Mouse (Mus musculus) olfactory bulb, adult 2 months (tissue): ENCODE results near the gene Ttc28. TPM values are rescaled to one million over a fixed set of nuclear protein-coding genes. Genes with fewer than 3 reads are reported as not detected.

ENCODE experiments used
- H3K27ac ChIP-seq: fragments of 200-500 bp; 2 replicates; pipeline ENCODE4 v1.5.1; 2012; ENCODE audit warnings: low read depth, low read length; ENCODE audit not compliant: insufficient read depth
- H3K4me1 ChIP-seq: fragments of 200-500 bp; 2 replicates; pipeline ENCODE4 v1.6.1; 2012; ENCODE audit warnings: low read length; ENCODE audit not compliant: control insufficient read depth, insufficient read depth
- H3K4me3 ChIP-seq: fragments of 200-500 bp; 2 replicates; pipeline ENCODE4 v1.5.1; 2012; ENCODE audit warnings: mild to moderate bottlenecking, low read depth, low read length, moderate library complexity; ENCODE audit not compliant: insufficient read depth
- CTCF ChIP-seq: fragments of 200-500 bp; IDR thresholded peaks from 2 replicates; pipeline ENCODE4 v1.5.1; 2012; ENCODE audit warnings: low read depth, mild to moderate bottlenecking, low read length, moderate library complexity; ENCODE audit not compliant: insufficient read depth
- POLR2A ChIP-seq: fragments of 200-500 bp; IDR thresholded peaks from 2 replicates; pipeline ENCODE4 v1.6.1; 2012; ENCODE audit warnings: mild to moderate bottlenecking, low read depth, low read length, moderate library complexity; ENCODE audit not compliant: insufficient read depth
- WGBS: fragments of 180-500 bp; shearing (Covaris S2); methylation state at CpG from one replicate; pipeline ENCODE4 v1.1.7; 2018; 5-methylcytosine and 5-hydroxymethylcytosine counted together
- polyA plus RNA-seq: library from polyadenylated mRNA; stranded (reverse); fragments of >200 nt; gene quantifications from 2 replicates; pipeline ENCODE4 v1.2.4, GENCODE M21; 2012; ENCODE audit warnings: low replicate concordance; ENCODE audit not compliant: missing spikeins, insufficient read depth, insufficient read length

Gene Ttc28
- polyA plus RNA-seq, 1 experiment = not detected

DNA sequence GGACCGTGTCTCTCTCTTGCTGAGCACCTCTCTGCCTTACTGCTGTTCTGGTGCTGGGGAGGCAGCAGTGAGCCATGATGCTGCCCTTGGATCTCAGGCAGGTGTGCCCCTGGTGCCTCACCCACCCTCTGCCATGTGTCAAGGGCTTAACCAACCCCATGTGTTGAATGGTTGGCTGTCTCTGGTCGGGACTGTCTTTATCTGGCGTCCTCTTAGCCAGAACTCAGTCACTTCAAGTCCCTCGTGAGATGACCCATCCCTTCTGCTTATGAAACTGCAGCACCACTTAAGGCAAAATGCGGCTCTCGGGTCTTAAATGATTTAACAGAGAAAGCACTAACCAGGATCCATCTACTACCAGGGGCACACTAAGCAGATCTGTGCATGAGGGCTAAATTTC is 283.3 kb downstream of the Ttc28 start:
- Histone ChIP-seq H3K4me1 (peaks cover 16% of the 10 kb centered on the region), H3K4me3 (no peak overlapping the region), H3K27ac (no peak overlapping the region)
- TF ChIP-seq POLR2A (no peak), CTCF (no peak)
- 91% methylated on average over 6 of the region's 6 CpGs for WGBS

DNA sequence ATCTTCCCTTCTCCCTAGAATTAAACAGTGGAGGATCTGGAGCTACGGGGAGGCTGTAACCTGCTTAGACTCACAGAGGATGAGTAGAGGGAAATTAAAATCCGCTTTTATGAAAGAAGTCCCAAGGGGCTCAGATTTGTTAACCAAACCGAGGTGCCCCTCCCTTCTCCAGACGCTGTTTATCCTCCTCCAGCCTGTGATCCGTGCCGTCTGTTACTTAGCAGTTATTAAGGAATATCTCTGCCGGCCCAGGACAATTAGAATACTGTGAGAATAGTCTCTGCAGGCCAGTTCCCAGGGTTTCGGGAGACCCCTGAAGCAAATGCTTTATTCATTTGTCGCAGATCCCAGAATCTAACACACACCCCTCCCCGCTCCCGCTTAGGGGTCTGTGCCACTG is 283.8 kb downstream of the Ttc28 start:
- no peak overlapping the region for H3K4me3 ChIP-seq
- H3K27ac ChIP-seq = no peak overlapping the region
- 76% methylated on average over 11 of the region's 11 CpGs for WGBS
- TF ChIP-seq POLR2A = no peak
- TF ChIP-seq CTCF = no peak
- peaks cover 16% of the 10 kb centered on the region for H3K4me1 ChIP-seq

DNA sequence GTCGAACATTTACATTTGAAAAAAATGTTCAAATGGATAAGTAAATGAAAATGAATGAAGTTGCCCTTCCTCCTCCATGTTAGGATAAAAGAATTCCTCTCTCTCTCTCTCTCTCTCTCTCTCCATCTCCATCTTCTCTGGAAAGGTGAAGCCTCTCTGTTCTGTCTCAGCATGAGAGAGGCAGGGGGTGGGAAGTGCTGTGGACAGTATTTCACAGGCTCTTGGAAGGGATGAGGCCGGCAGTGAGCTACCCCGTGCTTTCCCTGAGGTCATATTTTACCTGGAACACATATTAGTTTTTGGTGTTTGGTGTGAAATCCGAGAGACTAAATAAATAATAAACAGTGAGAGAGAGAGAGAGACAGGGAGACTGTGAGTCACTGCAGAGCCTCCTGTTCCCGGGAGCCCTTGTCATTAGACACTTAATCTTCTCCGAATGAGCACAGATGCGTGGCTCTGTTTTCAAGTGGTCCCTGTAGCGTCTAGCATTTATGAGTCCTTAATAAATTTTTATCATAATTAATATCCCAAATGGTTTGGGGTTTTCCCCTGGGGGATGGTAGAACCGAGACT is 284.8 kb downstream of the Ttc28 start:
- Histone ChIP-seq H3K4me3 (no peak overlapping the region), H3K27ac (no peak overlapping the region)
- 43% methylated on average over 9 of the region's 9 CpGs for WGBS

DNA sequence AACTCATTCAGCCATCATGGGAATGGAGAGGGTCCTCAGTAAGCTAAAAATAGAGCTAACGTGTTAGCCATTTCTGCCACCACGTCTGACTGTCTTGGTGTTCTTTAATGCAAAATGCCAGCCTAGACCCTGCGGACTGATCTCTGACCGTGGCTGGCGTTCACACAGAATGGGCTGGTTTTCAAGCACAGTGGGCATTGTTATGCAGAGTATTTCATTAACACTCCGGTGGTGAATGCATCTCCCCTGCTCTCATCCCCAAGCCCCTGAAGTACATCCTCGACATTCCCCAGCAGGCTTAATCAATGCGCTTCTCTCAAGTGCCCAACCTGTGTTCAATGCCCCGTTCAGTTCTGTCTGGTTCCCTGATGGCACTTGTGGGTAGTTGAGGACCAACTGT is 290.8 kb downstream of the Ttc28 start:
- Histone ChIP-seq H3K4me3 (no peak overlapping the region), H3K4me1 (no peaks in the 10 kb centered on the region), H3K27ac (no peak overlapping the region)
- TF ChIP-seq POLR2A (no peak), CTCF (no peak)
- WGBS = 55% methylated on average over 9 of the region's 9 CpGs

More for the DNA sequence above, 284.8 kb downstream of the Ttc28 start:
- TF ChIP-seq CTCF (no peak), POLR2A (no peak)
- peaks cover 15% of the 10 kb centered on the region for H3K4me1 ChIP-seq

DNA sequence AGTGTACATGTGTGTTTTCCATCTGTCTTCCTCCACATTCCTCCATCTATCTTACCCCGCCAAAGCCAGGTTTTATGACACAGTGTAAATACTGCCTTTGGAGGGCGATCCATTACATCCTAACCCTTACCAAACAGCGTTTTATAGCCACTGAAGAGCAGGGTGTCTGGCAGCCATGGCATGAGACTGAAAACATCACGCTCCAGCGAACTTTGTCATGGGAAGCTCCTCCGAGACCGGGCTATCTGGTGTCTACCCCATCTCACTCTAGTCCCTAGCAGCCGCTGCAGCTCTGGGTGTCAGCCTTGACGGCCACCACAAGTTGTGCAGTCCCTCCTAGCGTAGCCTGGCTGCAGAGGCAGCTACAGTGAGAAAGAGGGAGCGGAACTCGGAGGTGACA is 295.8 kb downstream of the Ttc28 start:
- 63% methylated on average over 12 of the region's 12 CpGs for WGBS
- Histone ChIP-seq H3K4me3 (no peak overlapping the region), H3K27ac (no peak overlapping the region), H3K4me1 (peaks cover 23% of the 10 kb centered on the region)
- TF ChIP-seq CTCF (no peak), POLR2A (no peak)

DNA sequence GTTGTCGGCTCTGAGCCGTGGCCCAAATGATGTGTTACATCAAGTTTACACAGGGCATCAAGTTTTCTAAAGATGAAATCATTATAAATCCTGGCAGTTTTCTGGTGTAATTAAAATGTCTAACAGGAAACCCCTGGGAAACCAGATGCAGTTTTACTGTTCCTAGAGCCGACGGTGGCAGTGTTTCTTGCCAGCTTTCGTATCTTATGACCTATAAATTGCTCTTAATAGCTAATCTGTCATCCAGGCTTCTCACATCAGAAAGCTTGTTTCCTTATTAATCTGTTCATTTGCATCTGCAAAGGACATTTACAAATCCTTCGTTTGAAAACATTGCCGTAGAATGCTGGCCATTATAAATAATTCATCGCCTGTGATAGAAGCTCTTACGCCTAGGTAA is 296.2 kb downstream of the Ttc28 start:
- Histone ChIP-seq H3K4me1 (peaks cover 25% of the 10 kb centered on the region), H3K4me3 (no peak overlapping the region), H3K27ac (no peak overlapping the region)
- no peak for TF ChIP-seq POLR2A
- TF ChIP-seq CTCF = no peak
- WGBS = 60% methylated on average over 9 of the region's 9 CpGs

DNA sequence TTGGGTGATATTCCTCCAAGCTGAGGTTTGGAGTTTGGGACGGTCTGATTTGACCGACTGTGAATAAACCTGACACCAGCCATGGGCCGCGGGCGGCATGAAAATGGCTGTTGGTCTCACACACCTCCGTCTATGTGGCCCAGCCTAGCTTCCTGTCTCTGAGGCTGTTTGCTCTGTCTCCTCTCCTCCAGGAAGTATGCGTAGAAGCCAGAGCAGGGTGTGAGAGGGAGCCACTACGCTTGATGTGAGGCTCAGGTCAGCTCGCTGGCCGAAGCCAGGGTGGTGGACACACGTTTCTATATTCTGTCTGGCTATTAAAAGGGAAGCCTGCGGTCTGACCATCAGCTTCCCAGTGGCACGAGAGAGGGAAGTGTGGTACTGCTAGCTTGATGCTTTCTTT is 296.8 kb downstream of the Ttc28 start:
- H3K4me1 ChIP-seq = peaks cover 25% of the 10 kb centered on the region
- no peak overlapping the region for H3K27ac ChIP-seq
- WGBS = 86% methylated on average over 13 of the region's 13 CpGs
- H3K4me3 ChIP-seq = no peak overlapping the region
- TF ChIP-seq POLR2A = no peak
- no peak for TF ChIP-seq CTCF

DNA sequence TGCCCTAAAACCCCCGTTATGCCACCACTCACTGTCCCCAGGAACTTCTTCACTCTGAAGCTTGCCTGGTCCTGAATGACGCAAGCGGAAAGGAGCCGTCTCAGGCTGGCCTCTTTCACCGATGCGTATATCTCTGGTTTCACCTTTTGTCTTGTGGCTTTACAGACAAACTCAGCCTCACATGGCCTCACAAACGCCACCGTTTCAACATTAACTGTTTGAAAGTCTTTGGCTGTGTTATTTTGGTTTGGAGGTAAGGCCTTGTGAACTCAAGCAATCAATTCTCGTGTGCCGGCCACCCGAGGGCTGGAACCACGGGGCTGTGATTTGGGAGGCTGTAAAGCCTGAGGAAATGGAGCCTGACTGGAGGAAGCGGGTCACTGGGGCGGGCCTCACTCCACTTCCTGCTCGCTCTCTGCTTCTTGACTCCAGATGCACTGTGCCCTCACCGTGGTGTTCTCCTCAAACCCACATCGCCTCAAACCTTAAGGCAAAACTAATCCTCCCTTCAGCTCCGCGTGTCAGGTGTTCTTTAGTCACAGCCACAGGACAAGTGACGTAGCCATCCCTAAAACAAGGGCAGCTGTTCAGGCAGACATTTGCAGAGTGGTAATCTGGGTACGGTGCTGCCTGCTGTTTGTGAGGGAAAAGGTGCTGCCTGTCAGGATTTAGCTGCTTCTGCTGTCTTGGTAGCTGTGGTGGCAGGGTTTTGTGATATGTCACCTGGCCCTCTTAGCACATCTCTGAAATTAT is 298.9 kb downstream of the Ttc28 start:
- Histone ChIP-seq H3K4me3 (no peak overlapping the region), H3K27ac (no peak overlapping the region; the same call in 1 of the 2 replicates)

DNA sequence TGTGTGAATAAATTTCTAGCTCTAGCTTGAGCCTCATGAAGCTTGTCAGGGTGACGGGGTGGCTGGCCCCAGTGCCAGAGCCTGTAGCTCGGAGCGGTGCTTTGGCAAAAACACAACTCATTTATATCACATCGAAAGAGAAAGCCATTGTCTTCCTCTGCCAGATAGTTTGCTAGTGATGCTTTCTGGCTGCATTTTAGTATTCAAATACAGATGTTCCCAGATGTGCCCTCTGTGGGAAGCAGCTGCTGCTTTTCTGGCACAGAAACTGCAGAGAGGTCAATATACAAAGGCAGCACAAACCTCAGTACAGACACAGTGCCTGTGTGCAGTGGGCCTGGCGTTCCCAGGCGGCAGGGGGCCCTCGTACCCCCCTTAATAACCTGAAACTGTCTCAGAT is 300.0 kb downstream of the Ttc28 start:
- Histone ChIP-seq H3K4me1 (peaks cover 36% of the 10 kb centered on the region), H3K4me3 (no peak overlapping the region), H3K27ac (no peak overlapping the region)
- 66% methylated on average over 7 of the region's 7 CpGs for WGBS
- TF ChIP-seq POLR2A = no peak
- no peak for TF ChIP-seq CTCF

More for the DNA sequence above, 298.9 kb downstream of the Ttc28 start:
- peaks cover 33% of the 10 kb centered on the region for H3K4me1 ChIP-seq
- no peak for TF ChIP-seq POLR2A
- TF ChIP-seq CTCF = no peak
- 77% methylated on average over 21 of the region's 21 CpGs for WGBS
